Mouse (Mus musculus): Measurements from ENCODE around the gene Emilin2. TPM values are rescaled to one million over a fixed set of nuclear protein-coding genes. Genes with fewer than 3 reads are reported as not detected.

Gene Emilin2
- polyA plus RNA-seq, 1 experiment, result 2.0 TPM

- TF ChIP-seq POLR2A (IDR thresholded peaks at IDR 0.05; ENCODE audit: borderline replicate concordance, extremely low read depth, insufficient read depth, insufficient read length, poor library complexity, severe bottlenecking), result no peak
- TF ChIP-seq CTCF (IDR thresholded peaks at IDR 0.05; ENCODE audit: borderline replicate concordance, extremely low read depth, insufficient read depth, insufficient read length), result no peak
Observed at GRCm38 (mm10) chr17:71299879-71300278, 11.9 kb downstream of the Emilin2 start.

GRCm38 (mm10) chr17:71294570-71294969 is 17.2 kb downstream of the Emilin2 start:
- no peak for TF ChIP-seq CTCF (IDR thresholded peaks at IDR 0.05; ENCODE audit: borderline replicate concordance, extremely low read depth, insufficient read depth, insufficient read length)
- TF ChIP-seq POLR2A (IDR thresholded peaks at IDR 0.05; ENCODE audit: borderline replicate concordance, extremely low read depth, insufficient read depth, insufficient read length, poor library complexity, severe bottlenecking), result no peak

More at GRCm38 (mm10) chr17:71299879-71300278, 11.9 kb downstream of the Emilin2 start:
- DNase-seq (ENCODE audit: low read depth), result no peak

GRCm38 (mm10) chr17:71292897-71293296 is 18.9 kb downstream of the Emilin2 start:
- no peak for TF ChIP-seq POLR2A (IDR thresholded peaks at IDR 0.05; ENCODE audit: borderline replicate concordance, extremely low read depth, insufficient read depth, insufficient read length, poor library complexity, severe bottlenecking)
- no peak for TF ChIP-seq CTCF (IDR thresholded peaks at IDR 0.05; ENCODE audit: borderline replicate concordance, extremely low read depth, insufficient read depth, insufficient read length)
- DNase-seq (ENCODE audit: low read depth), result no peak

More at GRCm38 (mm10) chr17:71294570-71294969, 17.2 kb downstream of the Emilin2 start:
- DNase-seq (ENCODE audit: low read depth), result no peak

- TF ChIP-seq CTCF (IDR thresholded peaks at IDR 0.05; ENCODE audit: borderline replicate concordance, extremely low read depth, insufficient read depth, insufficient read length), result no peak
- TF ChIP-seq POLR2A (IDR thresholded peaks at IDR 0.05; ENCODE audit: borderline replicate concordance, extremely low read depth, insufficient read depth, insufficient read length, poor library complexity, severe bottlenecking), result no peak
- no peak for DNase-seq (ENCODE audit: low read depth)
Observed at GRCm38 (mm10) chr17:71291897-71292420, 19.8 kb downstream of the Emilin2 start.

GRCm38 (mm10) chr17:71290486-71291410 is 21.0 kb downstream of the Emilin2 start:
- TF ChIP-seq POLR2A (IDR thresholded peaks at IDR 0.05; ENCODE audit: borderline replicate concordance, extremely low read depth, insufficient read depth, insufficient read length, poor library complexity, severe bottlenecking), result no peak
- no peak for TF ChIP-seq CTCF (IDR thresholded peaks at IDR 0.05; ENCODE audit: borderline replicate concordance, extremely low read depth, insufficient read depth, insufficient read length)
- no peak for DNase-seq (ENCODE audit: low read depth)

- TF ChIP-seq POLR2A (IDR thresholded peaks at IDR 0.05; ENCODE audit: borderline replicate concordance, extremely low read depth, insufficient read depth, insufficient read length, poor library complexity, severe bottlenecking), result no peak
- TF ChIP-seq CTCF (IDR thresholded peaks at IDR 0.05; ENCODE audit: borderline replicate concordance, extremely low read depth, insufficient read depth, insufficient read length), result no peak
- peak; percentile 13 for DNase-seq (ENCODE audit: low read depth)
Observed at GRCm38 (mm10) chr17:71289572-71290176, 22.1 kb downstream of the Emilin2 start.

GRCm38 (mm10) chr17:71288808-71289548 is 22.8 kb downstream of the Emilin2 start:
- TF ChIP-seq CTCF (IDR thresholded peaks at IDR 0.05; ENCODE audit: borderline replicate concordance, extremely low read depth, insufficient read depth, insufficient read length), result no peak
- TF ChIP-seq POLR2A (IDR thresholded peaks at IDR 0.05; ENCODE audit: borderline replicate concordance, extremely low read depth, insufficient read depth, insufficient read length, poor library complexity, severe bottlenecking), result no peak

GRCm38 (mm10) chr17:71288145-71288758 is 23.5 kb downstream of the Emilin2 start:
- DNase-seq (ENCODE audit: low read depth), result no peak
- TF ChIP-seq CTCF (IDR thresholded peaks at IDR 0.05; ENCODE audit: borderline replicate concordance, extremely low read depth, insufficient read depth, insufficient read length) (no peak), POLR2A (IDR thresholded peaks at IDR 0.05; ENCODE audit: borderline replicate concordance, extremely low read depth, insufficient read depth, insufficient read length, poor library complexity, severe bottlenecking) (no peak)

More at GRCm38 (mm10) chr17:71288808-71289548, 22.8 kb downstream of the Emilin2 start:
- DNase-seq (ENCODE audit: low read depth), result no peak

- TF ChIP-seq CTCF (IDR thresholded peaks at IDR 0.05; ENCODE audit: borderline replicate concordance, extremely low read depth, insufficient read depth, insufficient read length), result no peak
- no peak for TF ChIP-seq POLR2A (IDR thresholded peaks at IDR 0.05; ENCODE audit: borderline replicate concordance, extremely low read depth, insufficient read depth, insufficient read length, poor library complexity, severe bottlenecking)
- DNase-seq (ENCODE audit: low read depth), result no peak
Observed at GRCm38 (mm10) chr17:71287586-71287985, 24.2 kb downstream of the Emilin2 start.

GRCm38 (mm10) chr17:71285929-71286328 is 25.8 kb downstream of the Emilin2 start:
- TF ChIP-seq CTCF (IDR thresholded peaks at IDR 0.05; ENCODE audit: borderline replicate concordance, extremely low read depth, insufficient read depth, insufficient read length) (no peak), POLR2A (IDR thresholded peaks at IDR 0.05; ENCODE audit: borderline replicate concordance, extremely low read depth, insufficient read depth, insufficient read length, poor library complexity, severe bottlenecking) (no peak)

More at GRCm38 (mm10) chr17:71285929-71286328, 25.8 kb downstream of the Emilin2 start:
- no peak for DNase-seq (ENCODE audit: low read depth)
